Mouse (Mus musculus) midbrain, embryonic 16.5 days (tissue): ENCODE measurements at regions not wholly inside any gene's neighbourhood (a gene's known extent, or its start where the extent isn't known, plus 50 kb on each side); places are given as distances from the start of the nearest gene placed in this dataset.
A peak's percentile ranks its signal among the peaks of the same experiment; 100 is the strongest.

ENCODE experiments used
- ATAC-seq: fragments of 200-750 bp; cut with Nextera tagmentation; 2 replicates; pipeline ENCODE4 v1.8.0; 2017; ENCODE audit warnings: moderate TSS enrichment
- H3K27ac ChIP-seq: fragments of 300-500 bp; sonication (generic); 2 replicates; pipeline ENCODE4 v1.5.1; 2014; ENCODE audit warnings: mild to moderate bottlenecking, low read length, mixed read lengths
- H3K27me3 ChIP-seq: fragments of 300-500 bp; sonication (generic); 2 replicates; pipeline ENCODE4 v1.6.1; 2014; ENCODE audit warnings: low read depth, low read length, mixed read lengths; ENCODE audit not compliant: control insufficient read depth, insufficient read depth
- H3K36me3 ChIP-seq: fragments of 300-500 bp; sonication (generic); 2 replicates; pipeline ENCODE4 v1.6.1; 2014; ENCODE audit warnings: mild to moderate bottlenecking, low read length, moderate library complexity, mixed read lengths; ENCODE audit not compliant: control insufficient read depth, insufficient read depth
- H3K4me1 ChIP-seq: fragments of 300-500 bp; sonication (generic); 2 replicates; pipeline ENCODE4 v1.6.1; 2014; ENCODE audit warnings: mild to moderate bottlenecking, low read length, mixed read lengths; ENCODE audit not compliant: control insufficient read depth, insufficient read depth
- H3K4me2 ChIP-seq: fragments of 300-500 bp; sonication (generic); 2 replicates; pipeline ENCODE4 v1.6.1; 2014; ENCODE audit warnings: mild to moderate bottlenecking, low read length, mixed read lengths
- H3K4me3 ChIP-seq: fragments of 300-500 bp; sonication (generic); 2 replicates; pipeline ENCODE4 v1.5.1; 2014; ENCODE audit warnings: low read depth, mild to moderate bottlenecking, low read length, moderate library complexity, mixed read lengths
- H3K9ac ChIP-seq: fragments of 300-500 bp; sonication (generic); 2 replicates; pipeline ENCODE4 v1.6.1; 2014; ENCODE audit warnings: low read depth, low read length, mixed read lengths
- H3K9me3 ChIP-seq: fragments of 300-500 bp; sonication (generic); replicated peaks from 2 replicates; pipeline ENCODE4 v1.6.1; 2014; ENCODE audit warnings: mild to moderate bottlenecking, low read length, mixed read lengths; ENCODE audit not compliant: control insufficient read depth, poor library complexity, severe bottlenecking
- WGBS: fragments of 180-500 bp; shearing (Covaris S2); extraction: QIAGEN DNeasy Blood & Tissue Kit; methylation state at CpG from one replicate; pipeline ENCODE4 v1.1.7; 2014; 5-methylcytosine and 5-hydroxymethylcytosine counted together

DNA sequence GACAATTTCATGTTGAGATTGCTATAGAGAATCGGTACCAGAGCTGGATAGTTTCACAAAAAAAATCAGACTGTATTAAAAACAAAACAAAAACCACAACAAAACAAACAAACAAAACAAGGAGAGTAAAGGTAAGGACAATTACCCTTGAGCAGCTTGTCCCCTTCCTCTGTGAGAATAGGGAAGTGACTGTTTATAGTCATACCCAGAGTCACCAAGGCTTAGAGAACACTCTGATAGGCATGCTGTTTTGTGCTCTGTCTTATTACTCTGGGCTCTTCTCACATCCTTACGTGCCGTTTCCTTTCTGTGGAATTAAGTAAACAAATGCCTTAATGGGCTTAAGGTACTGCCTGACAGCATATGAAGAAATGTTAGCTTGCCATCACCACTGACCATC is 186.7 kb upstream of the Btg1 start:
- no peaks in the 10 kb centered on the region for H3K27me3 ChIP-seq
- H3K9me3 ChIP-seq = no peaks in the 10 kb centered on the region
- WGBS = 85% methylated on average over 3 of the region's 3 CpGs
- ATAC-seq = no peak
- H3K4me2 ChIP-seq = no peak overlapping the region
- no peak overlapping the region for H3K27ac ChIP-seq
- H3K9ac ChIP-seq = no peak overlapping the region
- no peaks in the 10 kb centered on the region for H3K4me1 ChIP-seq
- H3K36me3 ChIP-seq = no peaks in the 10 kb centered on the region
- no peak overlapping the region for H3K4me3 ChIP-seq

- Histone ChIP-seq H3K4me1 (no peaks in the 10 kb centered on the region), H3K9me3 (no peaks in the 10 kb centered on the region), H3K4me3 (no peak overlapping the region), H3K4me2 (no peak overlapping the region), H3K27me3 (no peaks in the 10 kb centered on the region), H3K36me3 (no peaks in the 10 kb centered on the region), H3K9ac (no peak overlapping the region), H3K27ac (no peak overlapping the region)
- WGBS = 89% methylated on average over 6 of the region's 6 CpGs
- ATAC-seq = no peak
Measured at GRCm38 (mm10) chr10:96435109-96435508, 181.7 kb upstream of the Btg1 start.

DNA sequence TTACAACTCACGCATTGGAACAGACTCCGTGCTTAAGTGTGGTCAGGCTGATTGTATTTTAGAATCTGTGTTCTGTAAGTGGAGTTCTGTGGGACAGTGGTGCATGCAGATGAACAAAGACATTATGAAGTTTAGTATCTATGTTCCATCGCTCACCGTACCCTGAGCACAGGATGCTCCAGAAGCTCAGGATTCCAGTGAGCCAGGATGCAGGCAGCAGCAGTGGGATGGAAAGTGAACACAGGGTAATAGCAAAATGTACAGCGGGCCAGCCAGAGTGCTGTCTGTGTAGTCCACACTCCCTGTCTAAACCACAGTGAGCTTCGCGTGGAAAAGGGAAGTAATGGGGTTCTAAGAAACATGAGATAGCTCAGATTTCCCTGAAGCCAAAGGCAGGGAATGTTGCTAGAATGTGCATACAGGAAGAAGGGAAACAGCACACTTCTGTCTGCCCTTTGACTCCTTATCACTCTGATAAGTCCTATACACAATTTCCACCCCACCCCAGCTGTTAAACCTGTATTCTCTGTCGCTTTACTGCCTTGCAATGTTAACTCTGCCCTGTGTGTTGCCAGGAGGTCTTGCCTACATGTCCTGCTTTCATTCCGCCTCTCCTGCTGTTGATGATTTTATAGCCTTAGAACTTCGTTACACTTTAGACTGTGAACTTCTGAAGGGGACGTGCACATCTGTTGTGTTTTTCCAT is 178.3 kb upstream of the Btg1 start:
- WGBS = 94% methylated on average over 11 of the region's 11 CpGs

DNA sequence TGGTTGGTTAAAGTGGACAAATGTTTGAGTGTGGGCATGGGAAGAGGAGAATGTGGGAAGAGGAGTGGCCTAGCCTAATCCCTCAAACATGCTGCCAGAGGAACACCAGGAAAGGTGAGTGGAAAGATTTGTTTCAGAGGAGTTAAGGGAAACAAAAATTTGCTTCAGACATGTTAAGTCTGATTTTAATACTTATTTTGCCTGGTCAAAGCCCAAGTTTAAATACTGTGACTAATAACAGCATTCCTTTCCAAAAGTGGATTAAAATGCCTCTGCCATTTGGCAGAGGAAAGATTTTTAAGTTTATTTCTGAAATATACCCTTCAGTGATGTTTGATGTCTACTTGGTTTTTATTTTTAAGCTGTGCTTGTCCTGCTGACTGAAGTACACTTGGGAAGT is 174.6 kb upstream of the Btg1 start:
- Histone ChIP-seq H3K4me1 (no peaks in the 10 kb centered on the region), H3K4me2 (no peak overlapping the region)
- ATAC-seq = no peak

More for the DNA sequence above, 178.3 kb upstream of the Btg1 start:
- Histone ChIP-seq H3K4me1 (no peaks in the 10 kb centered on the region), H3K27me3 (no peaks in the 10 kb centered on the region), H3K4me3 (no peak overlapping the region), H3K36me3 (no peaks in the 10 kb centered on the region), H3K9ac (no peak overlapping the region), H3K4me2 (no peak overlapping the region), H3K9me3 (no peaks in the 10 kb centered on the region), H3K27ac (no peak overlapping the region)
- ATAC-seq = no peak

DNA sequence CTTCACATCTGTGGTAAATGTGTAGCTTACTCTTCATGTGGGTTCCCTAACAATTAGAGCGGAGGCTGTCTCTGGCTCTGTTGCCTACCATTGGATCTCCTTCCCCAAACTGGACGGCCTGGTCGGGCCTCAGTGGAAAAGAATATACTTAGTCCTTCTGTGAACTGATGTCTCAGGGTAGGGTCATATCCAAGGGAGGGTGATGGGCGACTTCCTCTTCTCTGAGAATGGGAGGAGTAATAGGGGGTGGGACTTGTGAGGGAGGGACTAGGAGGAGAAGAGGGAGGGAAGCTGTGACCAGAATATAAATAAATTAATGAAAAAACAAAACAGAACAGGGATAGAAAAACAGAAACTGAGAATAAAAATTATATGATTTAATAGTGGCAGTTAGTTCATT is 166.5 kb upstream of the Btg1 start:
- WGBS = 89% methylated on average over 4 of the region's 4 CpGs

More for the DNA sequence above, 174.6 kb upstream of the Btg1 start:
- H3K36me3 ChIP-seq = no peaks in the 10 kb centered on the region
- no peak overlapping the region for H3K4me3 ChIP-seq
- no peaks in the 10 kb centered on the region for H3K27me3 ChIP-seq
- no peak overlapping the region for H3K9ac ChIP-seq
- H3K27ac ChIP-seq = no peak overlapping the region
- no peaks in the 10 kb centered on the region for H3K9me3 ChIP-seq

DNA sequence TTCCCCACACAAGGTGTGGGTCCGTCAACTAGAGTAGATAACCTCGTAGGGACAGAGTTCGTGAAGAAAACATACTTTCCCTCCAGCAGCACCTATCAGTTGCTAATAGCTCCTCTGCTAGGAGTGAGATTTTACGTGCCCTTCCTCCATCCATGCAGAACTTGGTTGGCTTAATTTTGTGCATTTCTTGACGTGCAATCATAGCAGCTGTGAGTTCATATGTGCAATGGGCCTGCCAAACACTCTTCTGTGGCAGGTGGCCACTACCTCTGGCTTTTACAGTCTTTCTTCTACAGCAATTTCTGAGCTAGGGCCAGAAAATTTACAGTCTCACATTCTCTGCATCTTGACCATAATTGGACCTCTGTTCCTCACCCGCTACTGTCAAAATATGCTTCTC is 161.9 kb upstream of the Btg1 start:
- 93% methylated on average over 6 of the region's 6 CpGs for WGBS
- Histone ChIP-seq H3K4me2 (no peak overlapping the region), H3K9ac (no peak overlapping the region), H3K4me1 (0 out of 2 replicates have a peak, but pooled peaks cover under 1% of the 10 kb centered on the region), H3K27me3 (no peaks in the 10 kb centered on the region), H3K4me3 (no peak overlapping the region), H3K36me3 (no peaks in the 10 kb centered on the region), H3K27ac (no peak overlapping the region), H3K9me3 (no peaks in the 10 kb centered on the region)
- ATAC-seq = no peak

More for the DNA sequence above, 166.5 kb upstream of the Btg1 start:
- Histone ChIP-seq H3K27ac (no peak overlapping the region), H3K36me3 (no peaks in the 10 kb centered on the region), H3K4me3 (no peak overlapping the region), H3K4me1 (no peaks in the 10 kb centered on the region), H3K27me3 (no peaks in the 10 kb centered on the region), H3K4me2 (no peak overlapping the region), H3K9ac (no peak overlapping the region), H3K9me3 (no peaks in the 10 kb centered on the region)
- no peak for ATAC-seq

- H3K27me3 ChIP-seq = no peaks in the 10 kb centered on the region
- no peak for ATAC-seq
- no peak overlapping the region for H3K4me3 ChIP-seq
- no peak overlapping the region for H3K9ac ChIP-seq
- no peaks in the 10 kb centered on the region for H3K9me3 ChIP-seq
- H3K4me2 ChIP-seq = no peak overlapping the region
- peaks cover 9% of the 10 kb centered on the region for H3K4me1 ChIP-seq
- WGBS = 60% methylated on average over 4 of the region's 4 CpGs
- H3K27ac ChIP-seq = no peak overlapping the region
- H3K36me3 ChIP-seq = no peaks in the 10 kb centered on the region
Measured at GRCm38 (mm10) chr10:96458551-96458950, 158.3 kb upstream of the Btg1 start.

- 83% methylated on average over 3 of the region's 3 CpGs for WGBS
- Histone ChIP-seq H3K4me3 (no peak overlapping the region), H3K9me3 (no peaks in the 10 kb centered on the region), H3K4me1 (peaks cover 9% of the 10 kb centered on the region), H3K27ac (no peak overlapping the region), H3K36me3 (no peaks in the 10 kb centered on the region), H3K9ac (no peak overlapping the region), H3K4me2 (no peak overlapping the region), H3K27me3 (no peaks in the 10 kb centered on the region)
- ATAC-seq = no peak
Measured at GRCm38 (mm10) chr10:96459186-96459585, 157.6 kb upstream of the Btg1 start.

DNA sequence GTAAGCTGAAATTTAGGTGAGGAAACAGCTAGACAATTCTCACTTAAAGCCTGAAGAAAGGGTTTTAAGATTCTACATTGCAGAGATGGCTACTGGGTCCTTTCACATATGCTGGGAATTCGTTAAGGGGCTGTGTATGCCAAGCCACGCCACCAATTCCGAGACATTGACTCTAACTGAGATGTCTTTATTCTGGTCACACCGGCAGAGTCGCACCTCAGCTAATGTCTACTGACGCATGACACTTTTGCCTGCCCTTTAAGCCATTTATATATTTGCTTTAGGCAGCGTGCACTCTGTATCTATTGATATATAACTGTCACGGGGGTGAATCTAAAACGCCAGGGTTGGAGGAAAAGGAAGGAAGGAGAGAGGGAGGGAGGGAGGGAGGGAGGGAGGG is 156.7 kb upstream of the Btg1 start:
- Histone ChIP-seq H3K36me3 (no peaks in the 10 kb centered on the region), H3K4me2 (peak overlapping the region; percentile 41), H3K9me3 (no peaks in the 10 kb centered on the region), H3K9ac (0 out of 2 replicates have a peak overlapping the region, but pooled peaks have one; percentile 14), H3K4me3 (no peak overlapping the region; the same call in 1 of the 2 replicates), H3K27ac (peak overlapping the region; percentile 61), H3K4me1 (peaks cover 9% of the 10 kb centered on the region), H3K27me3 (no peaks in the 10 kb centered on the region)
- 19% methylated on average over 9 of the region's 9 CpGs for WGBS
- ATAC-seq = peak; percentile 16; the same call in 1 of the 2 replicates
